Mouse (Mus musculus) C2C12 (cell line): ENCODE data around the gene 1110051M20Rik. TPM values are rescaled to one million over a fixed set of nuclear protein-coding genes. Genes with fewer than 3 reads are reported as not detected.
A peak's percentile ranks its signal among the peaks of the same experiment; 100 is the strongest.

Experiments used
- H3K27me3 ChIP-seq: one replicate; pipeline ENCODE4 v1.6.1; 2011; ENCODE audit not compliant: control insufficient read depth, insufficient read depth, insufficient read length
- H3K36me3 ChIP-seq: one replicate; pipeline ENCODE4 v1.6.1; 2011; ENCODE audit not compliant: control insufficient read depth, insufficient read depth
- H3K4me3 ChIP-seq: one replicate; pipeline ENCODE4 v1.5.1; 2011; ENCODE audit warnings: mild to moderate bottlenecking, control low read depth; ENCODE audit not compliant: poor library complexity, insufficient read depth, severe bottlenecking
- H3K79me2 ChIP-seq: one replicate; pipeline ENCODE4 v1.6.1; 2011; ENCODE audit not compliant: control insufficient read depth, insufficient read depth
- H3K79me3 ChIP-seq: one replicate; pipeline ENCODE4 v1.6.1; 2011; ENCODE audit warnings: low read depth, control low read depth
- H3ac ChIP-seq: one replicate; pipeline ENCODE3; 2011; ENCODE audit warnings: low read depth; ENCODE audit not compliant: control insufficient read depth, insufficient read length
- CEBPB ChIP-seq: IDR thresholded peaks from one replicate; pipeline ENCODE4 v1.6.1; 2011; ENCODE audit warnings: low read depth, mild to moderate bottlenecking, control low read depth, moderate library complexity
- CTCF ChIP-seq: IDR thresholded peaks from one replicate; pipeline ENCODE4 v1.5.1; 2011; ENCODE audit not compliant: control insufficient read depth, insufficient read depth, insufficient read length
- FOSL1 ChIP-seq: IDR thresholded peaks from one replicate; pipeline ENCODE4 v1.8.0; 2011; ENCODE audit warnings: mild to moderate bottlenecking, low read length; ENCODE audit not compliant: poor library complexity, insufficient read depth, severe bottlenecking
- MAX ChIP-seq: IDR thresholded peaks from one replicate; pipeline ENCODE4 v1.6.1; 2011; ENCODE audit warnings: mild to moderate bottlenecking, control low read depth
- MYOD1 ChIP-seq: IDR thresholded peaks from one replicate; pipeline ENCODE4 v1.6.1; 2011; ENCODE audit warnings: low read depth; ENCODE audit not compliant: control insufficient read depth, insufficient read length
- MYOG ChIP-seq: IDR thresholded peaks from one replicate; pipeline ENCODE4 v1.6.1; 2011; ENCODE audit not compliant: control insufficient read depth, insufficient read length; ENCODE audit errors: extremely low read depth
- USF1 ChIP-seq: IDR thresholded peaks from one replicate; pipeline ENCODE4 v1.6.1; 2011; ENCODE audit warnings: low read depth, mild to moderate bottlenecking, control low read depth, moderate library complexity
- polyA plus RNA-seq: library from polyadenylated mRNA; unstranded; fragments of >200 nt; fragmentation: generic; extraction: Trizol; gene quantifications from one replicate; pipeline ENCODE4 v1.2.1, GENCODE M21; 2012; ENCODE audit warnings: missing spikeins

Gene 1110051M20Rik
- polyA plus RNA-seq, 1 experiment: 27.5 TPM

GRCm38 (mm10) chr2:91278749-91279371 lies 165.6 kb downstream of the 1110051M20Rik start:
- peaks cover 33% of the 10 kb centered on the region for H3K36me3 ChIP-seq
- no peaks in the 10 kb centered on the region for H3K79me2 ChIP-seq
- no peak overlapping the region for H3K4me3 ChIP-seq
- H3ac ChIP-seq: no peak overlapping the region
- H3K27me3 ChIP-seq: no peaks in the 10 kb centered on the region
- H3K79me3 ChIP-seq: no peaks in the 10 kb centered on the region
- TF ChIP-seq CTCF (peak; percentile 78), USF1 (no peak)

GRCm38 (mm10) chr2:91269687-91270133 lies 174.8 kb downstream of the 1110051M20Rik start:
- peaks cover 57% of the 10 kb centered on the region for H3K79me2 ChIP-seq
- H3ac ChIP-seq: no peak overlapping the region
- peaks cover 17% of the 10 kb centered on the region for H3K79me3 ChIP-seq
- no peaks in the 10 kb centered on the region for H3K27me3 ChIP-seq
- H3K36me3 ChIP-seq: peaks cover 80% of the 10 kb centered on the region
- H3K4me3 ChIP-seq: no peak overlapping the region
- TF ChIP-seq MYOD1 (no peak), FOSL1 (no peak)

- TF ChIP-seq MAX (no peak), MYOD1 (no peak), CEBPB (no peak), USF1 (no peak), MYOG (no peak), CTCF (no peak), FOSL1 (no peak)
- Histone ChIP-seq H3K79me3 (peaks cover 17% of the 10 kb centered on the region), H3K27me3 (no peaks in the 10 kb centered on the region), H3K36me3 (peaks cover 70% of the 10 kb centered on the region), H3K79me2 (peaks cover 57% of the 10 kb centered on the region), H3ac (no peak overlapping the region), H3K4me3 (no peak overlapping the region)
Measured at GRCm38 (mm10) chr2:91268706-91269105, 175.8 kb downstream of the 1110051M20Rik start.

- Histone ChIP-seq H3ac (no peak overlapping the region), H3K79me2 (peaks cover 57% of the 10 kb centered on the region), H3K27me3 (no peaks in the 10 kb centered on the region), H3K36me3 (peaks cover 65% of the 10 kb centered on the region), H3K79me3 (peaks cover 17% of the 10 kb centered on the region), H3K4me3 (no peak overlapping the region)
- TF ChIP-seq MYOD1 (no peak), USF1 (no peak), FOSL1 (no peak), CTCF (no peak), MAX (no peak)
Measured at GRCm38 (mm10) chr2:91268042-91268441, 176.5 kb downstream of the 1110051M20Rik start.

GRCm38 (mm10) chr2:91264711-91265681 lies 179.5 kb downstream of the 1110051M20Rik start, which contains the start of gene Arfgap2:
Arfgap2 (plus strand) TSS chr2:91264974.
- no peaks in the 10 kb centered on the region for H3K27me3 ChIP-seq
- peak within 1 kb of the TSS; percentile 99 for H3K4me3 ChIP-seq
- H3K79me3 ChIP-seq: peaks cover 17% of the 10 kb centered on the region
- TF ChIP-seq MAX: peak; percentile 60
- TF ChIP-seq USF1: no peak
- peaks cover 43% of the 10 kb centered on the region for H3K79me2 ChIP-seq
- H3K36me3 ChIP-seq: peaks cover 44% of the 10 kb centered on the region
- H3ac ChIP-seq: peak within 1 kb of the TSS; percentile 95
